Mouse (Mus musculus): ENCODE results near the gene Ccdc8. TPM values are rescaled to one million over a fixed set of nuclear protein-coding genes. Genes with fewer than 3 reads are reported as not detected.

Gene Ccdc8
- polyA plus RNA-seq, 2 experiments from 2014 or later, result 0.16 TPM; not detected in 1

Other genes starting within 250 kb of the Ccdc8 start
- gene Slc1a5, start 211.4 kb upstream of the Ccdc8 start, polyA plus RNA-seq (2017; shearing (Covaris generic)), result 100 to 1,000 TPM; 143 to 179 TPM
- 10 to 100 TPM; 23.0 to 23.1 TPM for gene Strn4, start 176.8 kb upstream of the Ccdc8 start, polyA plus RNA-seq (2017; shearing (Covaris generic))
- gene Fkrp, start 176.0 kb upstream of the Ccdc8 start, polyA plus RNA-seq (2017; shearing (Covaris generic)), result 1 to 10 TPM; 6.5 to 7.5 TPM
- 10 to 100 TPM; 45.7 to 47.6 TPM for gene Prkd2, start 149.8 kb upstream of the Ccdc8 start, polyA plus RNA-seq (2017; shearing (Covaris generic))
- not detected for gene Dact3, start 117.4 kb upstream of the Ccdc8 start, polyA plus RNA-seq (2017; shearing (Covaris generic))
- gene Gng8, start 100.9 kb upstream of the Ccdc8 start, polyA plus RNA-seq (2017; shearing (Covaris generic)), result not detected
- 10 to 100 TPM; 11.8 to 13.2 TPM for gene Ptgir, start 86.2 kb upstream of the Ccdc8 start, polyA plus RNA-seq (2017; shearing (Covaris generic))
- gene Calm3, start 68.6 kb upstream of the Ccdc8 start, polyA plus RNA-seq (2017; shearing (Covaris generic)), result 100 to 1,000 TPM; 106 to 159 TPM
- gene Pnmal2, start 48.0 kb upstream of the Ccdc8 start, polyA plus RNA-seq (2017; shearing (Covaris generic)), result not detected
- gene Pnmal1, start 33.0 kb upstream of the Ccdc8 start, polyA plus RNA-seq (2017; shearing (Covaris generic)), result not detected
- gene Gm42372, start 9.6 kb upstream of the Ccdc8 start, polyA plus RNA-seq (2017; shearing (Covaris generic)), result 1 to 10 TPM; 3.6 to 4.2 TPM
- gene Ppp5c, start 35.2 kb downstream of the Ccdc8 start, polyA plus RNA-seq (2017; shearing (Covaris generic)), result 10 to 100 TPM; 49.6 to 63.3 TPM
- gene Hif3a, start 69.7 kb downstream of the Ccdc8 start, polyA plus RNA-seq (2017; shearing (Covaris generic)), result under 1 TPM; 0.32 to 0.49 TPM
- gene Psg16, start 81.3 kb downstream of the Ccdc8 start, polyA plus RNA-seq (2017; shearing (Covaris generic)), result 1 to 10 TPM in 1 of 2 experiments, not detected in 1; 1.1 TPM
- gene Ceacam3, start 157.6 kb downstream of the Ccdc8 start, polyA plus RNA-seq (2017; shearing (Covaris generic)), result not detected
- under 1 TPM in 1 of 2 experiments, not detected in 1; 0.05 TPM for gene Psg29, start 210.8 kb downstream of the Ccdc8 start, polyA plus RNA-seq (2017; shearing (Covaris generic))

All from activated CD4-positive, CD25-positive, alpha-beta regulatory T cell, adult 4 months (primary cell).